Mouse (Mus musculus) bone marrow macrophage, adult 2 months (primary cell): ENCODE results near the gene Napsa.

Experiments used
- CTCF ChIP-seq: IDR thresholded peaks from 2 replicates; pipeline ENCODE4 v1.5.1; 2012; ENCODE audit warnings: low read depth, mild to moderate bottlenecking, low read length, moderate library complexity
- POLR2A ChIP-seq: IDR thresholded peaks from 2 replicates; pipeline ENCODE4 v1.6.1; 2012; ENCODE audit warnings: mild to moderate bottlenecking, low read depth, low read length, borderline replicate concordance

DNA sequence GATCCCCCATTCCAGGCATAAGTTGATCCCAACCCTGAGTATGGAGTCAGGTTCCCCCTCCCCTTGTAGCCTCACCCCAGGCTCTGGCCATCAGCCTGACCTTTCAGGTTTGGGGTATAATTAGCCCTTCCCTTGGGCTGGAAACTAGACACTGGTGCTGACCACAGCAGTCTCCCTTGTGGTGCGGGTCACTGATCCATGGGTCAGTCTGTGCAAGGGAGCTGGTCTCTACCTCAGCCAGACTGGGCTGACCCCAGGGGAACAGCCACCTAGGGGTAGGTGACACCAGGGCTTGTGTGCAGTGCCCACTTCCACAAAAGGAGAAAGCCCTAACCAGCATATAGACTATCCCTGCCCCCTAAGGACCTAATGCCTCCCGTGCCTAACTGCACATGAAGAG is 49.1 kb upstream of the Napsa start:
- TF ChIP-seq POLR2A: no peak
- TF ChIP-seq CTCF: no peak
